Mouse (Mus musculus): ENCODE data around the gene Itga9. TPM values are rescaled to one million over a fixed set of nuclear protein-coding genes. Genes with fewer than 3 reads are reported as not detected.
A peak's percentile ranks its signal among the peaks of the same experiment; 100 is the strongest.

The Itga9 gene
- polyA plus RNA-seq, 1 experiment from 2014 or later, result 6.0 TPM

DNA sequence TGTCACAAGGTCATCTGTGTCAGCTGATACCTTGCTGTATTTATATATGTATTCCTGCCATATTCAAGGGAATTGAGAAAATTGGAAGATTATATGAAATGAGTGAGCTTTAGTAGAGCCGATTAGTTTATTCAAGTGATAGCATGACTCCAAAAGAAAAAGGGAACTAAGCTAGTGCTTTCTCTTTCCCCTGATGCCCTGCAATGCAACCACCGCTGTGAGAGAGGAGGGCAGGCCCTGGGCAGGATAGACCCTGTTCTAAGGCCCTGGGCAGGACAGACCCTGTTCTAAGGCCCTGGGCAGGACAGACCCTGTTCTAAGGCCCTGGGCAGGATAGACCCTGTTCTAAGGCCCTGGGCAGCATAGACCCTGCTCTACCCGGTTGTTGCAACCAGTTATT lies 201.2 kb downstream of the Itga9 start:
- DNase-seq (ENCODE audit: low spot score), result no peak
- no peaks in the 10 kb centered on the region for H3K27me3 ChIP-seq (ENCODE audit: insufficient read depth, poor library complexity, severe bottlenecking)
- H3K4me1 ChIP-seq (replicated peaks), result no peaks in the 10 kb centered on the region
- no peak overlapping the region for H3K4me3 ChIP-seq
- no peaks in the 10 kb centered on the region for H3K9me3 ChIP-seq
- no peaks in the 10 kb centered on the region for H3K36me3 ChIP-seq
- H3K27ac ChIP-seq, result no peak overlapping the region
- WGBS, result 92% methylated on average over 3 of the region's 3 CpGs

DNA sequence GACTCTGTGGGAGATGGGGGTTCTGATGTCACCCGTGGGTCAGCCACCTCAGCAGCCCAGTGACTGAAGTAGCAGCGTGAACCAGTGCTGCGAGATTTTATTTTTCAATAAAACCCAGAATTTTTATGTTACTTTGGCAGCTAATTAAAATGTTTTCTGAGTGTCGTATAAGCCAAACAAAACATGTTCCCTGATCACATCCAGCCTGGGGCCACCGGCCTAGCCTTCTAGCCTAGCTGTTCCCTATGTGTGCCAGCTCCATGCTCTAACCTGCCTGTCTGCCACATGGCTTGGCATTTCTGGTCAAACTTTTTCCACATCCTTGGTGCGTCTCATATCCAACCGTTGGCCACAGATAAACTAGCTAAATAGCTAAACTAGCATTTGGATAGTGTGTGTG lies 205.7 kb downstream of the Itga9 start:
- Histone ChIP-seq H3K27me3 (ENCODE audit: insufficient read depth, poor library complexity, severe bottlenecking) (no peaks in the 10 kb centered on the region), H3K36me3 (no peaks in the 10 kb centered on the region), H3K4me1 (replicated peaks) (no peaks in the 10 kb centered on the region), H3K9me3 (no peaks in the 10 kb centered on the region; the same call in 1 of the 2 replicates), H3K4me3 (no peak overlapping the region), H3K27ac (no peak overlapping the region)
- 95% methylated on average over 7 of the region's 7 CpGs for WGBS
- no peak for DNase-seq (ENCODE audit: low spot score)

DNA sequence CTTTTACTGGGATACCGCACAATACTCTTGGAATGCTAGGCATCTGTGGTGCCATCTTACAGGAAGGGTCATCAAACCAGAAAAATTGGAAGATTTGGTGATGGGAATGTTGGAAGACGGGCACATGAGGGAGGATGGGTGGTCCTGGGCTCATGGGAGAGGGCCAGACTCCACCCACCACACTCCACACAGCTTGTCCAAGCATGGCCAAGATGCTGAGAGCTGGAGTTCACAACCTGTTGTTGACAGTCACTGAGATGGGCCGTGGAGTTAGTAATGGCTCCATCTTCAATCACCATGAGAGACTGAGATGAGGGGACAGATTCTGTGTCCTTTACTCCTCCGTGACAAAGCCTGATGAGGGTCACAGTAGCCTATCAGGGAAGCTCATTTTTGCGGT lies 207.0 kb downstream of the Itga9 start:
- 90% methylated on average over 5 of the region's 5 CpGs for WGBS
- Histone ChIP-seq H3K27me3 (ENCODE audit: insufficient read depth, poor library complexity, severe bottlenecking) (no peaks in the 10 kb centered on the region), H3K27ac (no peak overlapping the region), H3K9me3 (no peaks in the 10 kb centered on the region; the same call in 1 of the 2 replicates), H3K4me1 (replicated peaks) (0 out of 2 replicates have a peak, but pooled peaks cover 3% of the 10 kb centered on the region), H3K36me3 (no peaks in the 10 kb centered on the region), H3K4me3 (no peak overlapping the region)
- DNase-seq (ENCODE audit: low spot score), result no peak

DNA sequence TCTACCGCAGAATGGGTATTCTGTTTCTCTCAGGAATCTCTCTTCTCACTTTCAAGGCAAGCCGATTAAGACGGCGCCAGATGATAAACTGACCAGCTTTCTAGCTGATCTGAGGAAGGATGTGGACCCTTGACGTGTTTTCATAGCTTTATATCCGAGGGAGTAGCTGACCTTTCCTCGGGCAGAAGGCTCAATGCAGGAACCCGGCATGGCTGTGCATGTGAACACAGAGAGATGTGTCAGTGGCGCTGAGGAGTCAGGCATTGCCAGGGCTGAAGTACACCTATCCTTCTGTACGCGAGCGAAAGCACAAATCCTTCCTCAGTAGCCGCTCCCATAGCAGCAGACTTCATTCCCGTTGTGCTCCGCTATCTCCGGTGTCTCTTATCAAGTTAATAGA lies 207.6 kb downstream of the Itga9 start:
- no peak for DNase-seq (ENCODE audit: low spot score)
- H3K27ac ChIP-seq, result no peak overlapping the region
- no peak overlapping the region for H3K4me3 ChIP-seq
- H3K27me3 ChIP-seq (ENCODE audit: insufficient read depth, poor library complexity, severe bottlenecking), result no peaks in the 10 kb centered on the region
- no peaks in the 10 kb centered on the region for H3K36me3 ChIP-seq
- H3K9me3 ChIP-seq, result no peaks in the 10 kb centered on the region; the same call in 1 of the 2 replicates
- 0 out of 2 replicates have a peak, but pooled peaks cover 3% of the 10 kb centered on the region for H3K4me1 ChIP-seq (replicated peaks)
- WGBS, result 88% methylated on average over 16 of the region's 16 CpGs

DNA sequence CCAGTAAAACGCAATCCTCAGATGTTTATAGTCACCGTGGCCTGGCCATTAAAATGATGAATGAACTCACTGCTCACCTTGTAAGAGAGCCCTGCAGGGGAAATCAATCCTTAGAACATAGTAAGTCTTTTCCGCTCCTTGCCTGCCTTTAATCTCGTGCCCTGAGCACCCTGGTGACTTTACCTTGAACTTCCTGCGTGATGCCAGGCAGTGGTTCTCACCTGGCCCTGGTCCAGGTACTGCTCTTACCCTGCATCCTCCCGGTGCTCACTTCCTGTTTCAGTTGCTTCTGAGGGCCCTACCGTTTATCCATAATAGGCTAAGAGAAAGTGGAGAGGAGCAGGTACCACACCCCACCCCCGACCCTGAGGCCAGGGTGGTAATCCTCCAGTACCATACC lies 208.0 kb downstream of the Itga9 start:
- H3K27ac ChIP-seq, result no peak overlapping the region
- H3K9me3 ChIP-seq, result no peaks in the 10 kb centered on the region; the same call in 1 of the 2 replicates
- no peak overlapping the region for H3K4me3 ChIP-seq
- H3K36me3 ChIP-seq, result no peaks in the 10 kb centered on the region
- no peak for DNase-seq (ENCODE audit: low spot score)
- 0 out of 2 replicates have a peak, but pooled peaks cover 3% of the 10 kb centered on the region for H3K4me1 ChIP-seq (replicated peaks)
- 89% methylated on average over 8 of the region's 8 CpGs for WGBS
- no peaks in the 10 kb centered on the region for H3K27me3 ChIP-seq (ENCODE audit: insufficient read depth, poor library complexity, severe bottlenecking)

DNA sequence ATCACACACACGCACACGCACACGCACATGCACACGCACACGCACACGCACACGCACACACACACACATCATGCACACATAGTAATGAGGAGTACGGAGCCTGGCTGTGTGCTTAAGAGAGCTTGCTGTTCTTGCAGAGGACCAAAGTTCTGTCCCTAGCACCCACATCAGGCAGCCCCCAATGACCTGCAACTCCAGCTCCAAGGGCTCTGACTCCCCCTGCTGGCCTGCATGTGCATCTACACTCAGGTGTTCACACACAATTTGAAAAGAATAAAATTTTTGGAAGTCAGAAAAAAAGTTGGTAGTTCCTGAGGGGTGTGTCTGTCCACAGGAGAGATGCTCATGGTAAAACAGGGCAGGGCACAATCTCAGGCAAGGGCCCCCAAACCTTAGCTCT lies 209.1 kb downstream of the Itga9 start:
- Histone ChIP-seq H3K36me3 (no peaks in the 10 kb centered on the region), H3K9me3 (no peaks in the 10 kb centered on the region; the same call in 1 of the 2 replicates), H3K27ac (no peak overlapping the region), H3K4me3 (no peak overlapping the region), H3K4me1 (replicated peaks) (0 out of 2 replicates have a peak, but pooled peaks cover 3% of the 10 kb centered on the region), H3K27me3 (ENCODE audit: insufficient read depth, poor library complexity, severe bottlenecking) (no peaks in the 10 kb centered on the region)
- 96% methylated on average over 8 of the region's 8 CpGs for WGBS
- no peak for DNase-seq (ENCODE audit: low spot score)

DNA sequence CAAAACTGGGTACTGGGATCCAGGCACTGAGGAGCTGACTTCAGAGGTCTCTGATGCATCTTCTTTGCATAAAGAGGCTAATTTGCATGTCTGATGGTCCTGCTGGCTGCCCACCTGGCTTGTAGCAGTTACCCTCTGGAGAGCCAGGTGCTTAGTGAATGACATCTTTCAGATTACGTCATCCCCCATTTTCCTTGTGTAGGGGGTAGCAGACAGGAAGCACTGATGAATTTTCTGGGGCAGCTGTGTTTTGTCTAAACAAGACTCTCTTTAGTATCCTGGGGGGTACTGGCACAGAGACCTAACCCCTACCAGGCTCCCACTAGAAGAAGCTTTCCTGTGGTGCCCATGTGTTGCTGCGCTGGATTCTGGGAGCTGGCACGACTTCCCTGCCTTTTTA lies 212.0 kb downstream of the Itga9 start:
- no peak for DNase-seq (ENCODE audit: low spot score)
- Histone ChIP-seq H3K9me3 (no peaks in the 10 kb centered on the region; the same call in 1 of the 2 replicates), H3K4me1 (replicated peaks) (peaks cover 19% of the 10 kb centered on the region), H3K27me3 (ENCODE audit: insufficient read depth, poor library complexity, severe bottlenecking) (no peaks in the 10 kb centered on the region), H3K4me3 (no peak overlapping the region), H3K36me3 (no peaks in the 10 kb centered on the region), H3K27ac (no peak overlapping the region)
- WGBS, result 81% methylated on average over 3 of the region's 3 CpGs

DNA sequence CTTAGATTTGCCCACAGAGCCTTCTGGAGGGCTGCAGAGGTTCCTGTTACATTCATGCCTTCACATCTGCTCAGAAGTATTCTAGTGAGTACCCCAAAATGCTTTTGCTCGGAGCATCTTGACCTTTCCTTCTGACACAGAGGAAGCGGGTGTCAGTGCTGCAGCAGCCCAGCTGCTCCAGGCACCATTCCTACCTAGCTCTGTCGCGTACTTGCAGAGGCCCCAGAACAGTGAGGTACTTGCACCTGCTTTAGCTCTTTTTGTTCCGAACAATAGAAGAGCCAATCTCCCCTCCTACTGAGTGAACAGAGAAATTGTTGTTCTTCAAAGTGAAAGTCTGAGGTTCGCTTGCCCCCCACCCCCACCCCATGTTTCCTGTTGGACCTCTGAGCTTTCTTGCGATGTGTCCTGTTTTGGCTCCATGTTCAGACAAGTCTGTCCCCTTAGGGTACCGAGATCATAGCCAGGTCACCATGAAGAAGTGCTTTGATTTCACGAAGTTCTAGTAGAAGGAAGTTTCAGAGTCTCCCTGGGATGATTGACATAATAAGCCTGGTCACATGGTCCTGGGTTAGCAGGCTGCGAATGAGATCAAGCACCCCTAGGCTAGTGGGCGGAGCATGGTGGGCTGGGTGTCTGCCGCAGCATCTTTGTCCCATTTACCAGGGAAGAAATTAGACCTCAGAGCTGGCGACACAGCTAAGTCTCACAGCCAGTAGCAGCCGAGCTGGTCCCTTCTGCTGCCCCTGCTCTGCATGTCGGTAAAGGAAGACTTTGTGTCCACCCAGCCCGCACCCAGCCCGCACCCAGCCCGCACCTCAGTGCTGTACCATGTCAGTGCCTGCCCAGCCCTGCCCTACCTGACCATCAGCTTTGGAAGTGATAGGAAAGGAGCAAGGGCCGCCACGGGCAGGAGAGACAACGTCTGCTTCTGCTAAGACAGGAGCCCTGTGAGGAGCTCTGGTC lies 215.0 kb downstream of the Itga9 start:
- peak overlapping the region; percentile 83 for H3K27ac ChIP-seq

DNA sequence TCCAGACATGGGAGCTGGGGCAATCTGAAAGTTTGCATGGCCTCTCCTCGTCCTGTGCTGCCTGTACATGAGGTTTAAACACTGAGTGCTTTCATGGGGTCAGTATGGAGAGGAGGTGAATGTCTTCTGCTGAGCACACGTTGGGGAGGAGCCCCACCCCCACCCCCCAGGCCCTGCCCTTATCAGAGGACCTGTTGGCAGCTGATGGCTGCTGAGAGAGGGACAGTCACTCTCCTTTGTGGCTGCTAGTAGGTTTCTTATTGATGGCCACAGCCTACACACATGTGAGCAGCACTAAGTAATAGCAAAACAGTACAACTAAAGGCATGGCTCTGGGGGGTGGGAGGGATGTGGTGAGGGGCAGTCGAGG lies 215.7 kb downstream of the Itga9 start:
- H3K4me3 ChIP-seq, result peak overlapping the region; percentile 34; the same call in 1 of the 2 replicates
- peak overlapping the region; percentile 83 for H3K27ac ChIP-seq
- peaks cover 19% of the 10 kb centered on the region for H3K4me1 ChIP-seq (replicated peaks)
- no peaks in the 10 kb centered on the region for H3K36me3 ChIP-seq
- H3K27me3 ChIP-seq (ENCODE audit: insufficient read depth, poor library complexity, severe bottlenecking), result no peaks in the 10 kb centered on the region
- H3K9me3 ChIP-seq, result no peaks in the 10 kb centered on the region
- no peak for DNase-seq (ENCODE audit: low spot score)
- WGBS, result 57% methylated on average over 3 of the region's 3 CpGs

More for the DNA sequence above, 215.0 kb downstream of the Itga9 start:
- Histone ChIP-seq H3K4me3 (peak overlapping the region; percentile 34), H3K27me3 (ENCODE audit: insufficient read depth, poor library complexity, severe bottlenecking) (no peaks in the 10 kb centered on the region), H3K4me1 (replicated peaks) (peaks cover 19% of the 10 kb centered on the region), H3K36me3 (no peaks in the 10 kb centered on the region), H3K9me3 (no peaks in the 10 kb centered on the region)
- peak; percentile 60 for DNase-seq (ENCODE audit: low spot score)
- WGBS, result 44% methylated on average over 21 of the region's 21 CpGs

DNA sequence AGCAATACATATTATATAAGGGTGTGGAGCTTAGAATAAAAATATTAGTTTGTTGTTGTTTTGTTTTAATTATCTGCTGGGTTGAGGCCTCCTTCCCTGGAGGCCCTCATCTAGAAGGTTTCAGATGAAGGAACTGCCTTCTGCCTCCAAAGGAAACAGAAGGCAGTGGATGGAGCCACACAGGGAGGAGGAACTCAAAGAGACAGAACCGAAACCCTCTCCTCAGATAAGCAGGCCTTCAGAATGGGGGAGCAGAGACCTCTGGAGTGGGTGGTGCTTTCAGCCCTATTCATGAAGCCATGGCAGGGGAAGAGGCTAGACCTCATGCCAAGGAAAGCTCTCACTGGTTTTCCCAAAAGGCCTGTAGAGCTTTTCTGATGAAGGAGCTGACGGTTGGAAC lies 216.1 kb downstream of the Itga9 start:
- Histone ChIP-seq H3K4me1 (replicated peaks) (peaks cover 19% of the 10 kb centered on the region), H3K27me3 (ENCODE audit: insufficient read depth, poor library complexity, severe bottlenecking) (no peaks in the 10 kb centered on the region), H3K9me3 (no peaks in the 10 kb centered on the region), H3K36me3 (no peaks in the 10 kb centered on the region), H3K4me3 (no peak overlapping the region), H3K27ac (no peak overlapping the region)
- no peak for DNase-seq (ENCODE audit: low spot score)
- 89% methylated on average over 2 of the region's 2 CpGs for WGBS

DNA sequence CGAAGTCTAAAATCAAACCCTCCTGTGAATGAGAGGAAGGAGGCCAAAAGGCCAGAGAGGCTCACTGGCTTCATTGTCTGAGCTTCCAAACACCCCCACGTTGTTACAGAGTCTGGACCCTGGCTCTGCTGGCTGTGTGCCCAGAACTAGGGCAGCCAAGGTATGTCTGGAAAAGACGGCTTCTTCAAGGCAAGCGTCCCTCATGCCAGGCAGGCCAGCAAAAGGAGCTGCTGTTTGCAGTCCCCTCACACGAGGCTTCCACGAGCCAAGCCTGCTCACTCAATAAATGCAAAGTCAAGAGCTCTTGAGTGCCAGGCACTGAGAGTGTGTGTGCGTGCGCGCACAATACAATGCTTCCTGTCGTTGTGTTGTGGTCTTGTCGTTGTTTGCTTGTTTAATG lies 224.6 kb downstream of the Itga9 start:
- Histone ChIP-seq H3K4me3 (no peak overlapping the region), H3K27me3 (ENCODE audit: insufficient read depth, poor library complexity, severe bottlenecking) (no peaks in the 10 kb centered on the region), H3K27ac (no peak overlapping the region), H3K9me3 (no peaks in the 10 kb centered on the region), H3K4me1 (replicated peaks) (no peaks in the 10 kb centered on the region), H3K36me3 (no peaks in the 10 kb centered on the region)
- no peak for DNase-seq (ENCODE audit: low spot score)
- WGBS, result 76% methylated on average over 11 of the region's 11 CpGs

DNA sequence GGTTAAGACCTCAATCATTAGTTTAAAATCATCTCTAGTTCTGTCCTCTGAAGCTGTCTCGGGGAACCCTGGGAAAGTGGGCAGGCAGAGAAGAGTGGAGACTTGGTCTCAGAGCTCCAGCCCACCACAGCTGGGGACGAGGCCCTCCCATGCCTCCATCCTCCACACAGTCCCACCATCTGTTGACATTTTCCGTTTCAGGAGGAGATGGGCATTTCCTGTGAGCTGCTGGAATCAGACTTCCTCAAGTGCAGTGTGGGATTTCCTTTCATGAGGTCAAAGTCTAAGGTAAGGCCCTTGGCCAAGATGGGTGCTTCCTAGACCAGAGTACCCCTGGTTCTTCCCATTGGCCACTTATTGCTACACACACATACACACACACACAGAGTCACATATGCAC lies 226.0 kb downstream of the Itga9 start:
- Histone ChIP-seq H3K4me1 (replicated peaks) (no peaks in the 10 kb centered on the region), H3K27me3 (ENCODE audit: insufficient read depth, poor library complexity, severe bottlenecking) (no peaks in the 10 kb centered on the region), H3K9me3 (no peaks in the 10 kb centered on the region), H3K36me3 (peaks cover 4% of the 10 kb centered on the region; the same call in 1 of the 2 replicates), H3K27ac (no peak overlapping the region), H3K4me3 (no peak overlapping the region)
- no peak for DNase-seq (ENCODE audit: low spot score)
- WGBS, result 75% methylated on average over 3 of the region's 3 CpGs

DNA sequence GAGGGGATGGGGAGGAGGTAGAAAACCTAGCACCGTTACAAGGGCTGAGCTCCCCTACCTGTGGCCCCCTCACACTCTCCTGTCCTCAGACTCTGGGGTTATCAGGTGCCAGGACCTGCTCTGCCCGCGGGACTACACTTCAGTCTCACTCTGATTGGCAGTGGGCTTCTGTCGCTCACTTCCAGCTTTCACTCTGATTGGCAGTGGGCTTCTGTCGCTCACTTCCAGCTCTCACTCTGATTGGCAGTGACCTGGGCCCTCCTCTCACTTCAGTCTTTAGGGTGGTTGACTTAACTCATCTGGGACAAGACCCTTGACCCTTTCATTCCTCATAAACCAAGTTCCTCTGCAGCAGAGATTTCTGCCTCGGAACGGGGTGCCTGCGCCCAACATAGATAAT lies 226.9 kb downstream of the Itga9 start:
- Histone ChIP-seq H3K4me3 (no peak overlapping the region), H3K27ac (no peak overlapping the region), H3K27me3 (ENCODE audit: insufficient read depth, poor library complexity, severe bottlenecking) (no peaks in the 10 kb centered on the region), H3K4me1 (replicated peaks) (no peaks in the 10 kb centered on the region), H3K9me3 (no peaks in the 10 kb centered on the region), H3K36me3 (peaks cover 4% of the 10 kb centered on the region; the same call in 1 of the 2 replicates)
- DNase-seq (ENCODE audit: low spot score), result no peak
- 78% methylated on average over 8 of the region's 8 CpGs for WGBS
